Mouse (Mus musculus): ENCODE data around the gene Elp6. TPM values are rescaled to one million over a fixed set of nuclear protein-coding genes. Genes with fewer than 3 reads are reported as not detected.

The Elp6 gene
- polyA plus RNA-seq, 1 experiment from 2014 or later: 45.6 TPM

- Histone ChIP-seq H3K4me3 (no peak overlapping the region), H3K36me3 (no peaks in the 10 kb centered on the region), H3K27ac (no peak overlapping the region), H3K4me1 (replicated peaks) (peaks cover 11% of the 10 kb centered on the region; the same call in 1 of the 2 replicates), H3K9me3 (no peaks in the 10 kb centered on the region), H3K27me3 (ENCODE audit: insufficient read depth, poor library complexity, severe bottlenecking) (no peaks in the 10 kb centered on the region)
- WGBS: 75% methylated on average over 7 of the region's 7 CpGs
- DNase-seq (ENCODE audit: low spot score): no peak
Measured at GRCm38 (mm10) chr9:110287321-110287924, 17.6 kb upstream of the Elp6 start.

GRCm38 (mm10) chr9:110293254-110293718 is 11.7 kb upstream of the Elp6 start:
- WGBS: 66% methylated on average over 12 of the region's 12 CpGs
- Histone ChIP-seq H3K4me1 (replicated peaks) (peaks cover 16% of the 10 kb centered on the region), H3K4me3 (no peak overlapping the region), H3K36me3 (no peaks in the 10 kb centered on the region), H3K27ac (peak overlapping the region; percentile 68), H3K27me3 (ENCODE audit: insufficient read depth, poor library complexity, severe bottlenecking) (no peaks in the 10 kb centered on the region), H3K9me3 (no peaks in the 10 kb centered on the region)
- DNase-seq (ENCODE audit: low spot score): no peak

- WGBS: 89% methylated on average over 13 of the region's 13 CpGs
- H3K27ac ChIP-seq: peak overlapping the region; percentile 68
Measured at GRCm38 (mm10) chr9:110293873-110294415, 11.0 kb upstream of the Elp6 start.

GRCm38 (mm10) chr9:110294786-110295185 is 10.2 kb upstream of the Elp6 start:
- no peak for DNase-seq (ENCODE audit: low spot score)
- Histone ChIP-seq H3K4me1 (replicated peaks) (peaks cover 16% of the 10 kb centered on the region), H3K9me3 (no peaks in the 10 kb centered on the region), H3K27ac (no peak overlapping the region), H3K4me3 (no peak overlapping the region), H3K36me3 (no peaks in the 10 kb centered on the region), H3K27me3 (ENCODE audit: insufficient read depth, poor library complexity, severe bottlenecking) (no peaks in the 10 kb centered on the region)
- WGBS: 58% methylated on average over 3 of the region's 3 CpGs

More at GRCm38 (mm10) chr9:110293873-110294415, 11.0 kb upstream of the Elp6 start:
- no peak for DNase-seq (ENCODE audit: low spot score)
- Histone ChIP-seq H3K4me1 (replicated peaks) (peaks cover 16% of the 10 kb centered on the region), H3K27me3 (ENCODE audit: insufficient read depth, poor library complexity, severe bottlenecking) (no peaks in the 10 kb centered on the region), H3K9me3 (no peaks in the 10 kb centered on the region), H3K36me3 (no peaks in the 10 kb centered on the region), H3K4me3 (no peak overlapping the region)

GRCm38 (mm10) chr9:110296867-110297627 is 7.9 kb upstream of the Elp6 start:
- WGBS: 11% methylated on average over 5 of the region's 5 CpGs

GRCm38 (mm10) chr9:110304516-110304915 is 457 bp upstream of the Elp6 start:
- peak; percentile 47 for DNase-seq (ENCODE audit: low spot score)
- Histone ChIP-seq H3K4me3 (peak overlapping the region; percentile 54), H3K27ac (peak overlapping the region; percentile 90), H3K4me1 (replicated peaks) (peaks cover 15% of the 10 kb centered on the region), H3K27me3 (ENCODE audit: insufficient read depth, poor library complexity, severe bottlenecking) (no peaks in the 10 kb centered on the region), H3K36me3 (peaks cover 13% of the 10 kb centered on the region), H3K9me3 (peaks cover 13% of the 10 kb centered on the region)
- 9% methylated on average over 4 of the region's 4 CpGs for WGBS

More at GRCm38 (mm10) chr9:110296867-110297627, 7.9 kb upstream of the Elp6 start:
- peak; percentile 88 for DNase-seq (ENCODE audit: low spot score)
- peaks cover 16% of the 10 kb centered on the region for H3K4me1 ChIP-seq (replicated peaks)
- no peaks in the 10 kb centered on the region for H3K36me3 ChIP-seq
- H3K27ac ChIP-seq: 0 out of 2 replicates have a peak overlapping the region, but pooled peaks have one; percentile 25
- H3K9me3 ChIP-seq: peaks cover 13% of the 10 kb centered on the region
- H3K27me3 ChIP-seq (ENCODE audit: insufficient read depth, poor library complexity, severe bottlenecking): no peaks in the 10 kb centered on the region
- H3K4me3 ChIP-seq: no peak overlapping the region

- H3K9me3 ChIP-seq: peaks cover 7% of the 10 kb centered on the region
- peaks cover 32% of the 10 kb centered on the region for H3K36me3 ChIP-seq
- H3K4me1 ChIP-seq (replicated peaks): peaks cover 15% of the 10 kb centered on the region
- 90% methylated on average over 5 of the region's 5 CpGs for WGBS
- peak overlapping the region; percentile 54 for H3K4me3 ChIP-seq
- H3K27ac ChIP-seq: peak overlapping the region; percentile 90
- H3K27me3 ChIP-seq (ENCODE audit: insufficient read depth, poor library complexity, severe bottlenecking): no peaks in the 10 kb centered on the region
- DNase-seq (ENCODE audit: low spot score): no peak
Measured at GRCm38 (mm10) chr9:110306371-110306770, 1.4 kb downstream of the Elp6 start.

GRCm38 (mm10) chr9:110314706-110315105 is 9.7 kb downstream of the Elp6 start:
- Histone ChIP-seq H3K27me3 (ENCODE audit: insufficient read depth, poor library complexity, severe bottlenecking) (no peaks in the 10 kb centered on the region), H3K4me3 (no peak overlapping the region), H3K27ac (no peak overlapping the region), H3K36me3 (peaks cover 92% of the 10 kb centered on the region), H3K9me3 (no peaks in the 10 kb centered on the region), H3K4me1 (replicated peaks) (no peaks in the 10 kb centered on the region)
- no peak for DNase-seq (ENCODE audit: low spot score)
- 84% methylated on average over 5 of the region's 5 CpGs for WGBS

- H3K36me3 ChIP-seq: peaks cover 92% of the 10 kb centered on the region
- 85% methylated on average over 6 of the region's 6 CpGs for WGBS
- no peaks in the 10 kb centered on the region for H3K9me3 ChIP-seq
- no peak for DNase-seq (ENCODE audit: low spot score)
- no peak overlapping the region for H3K4me3 ChIP-seq
- H3K4me1 ChIP-seq (replicated peaks): no peaks in the 10 kb centered on the region
- no peak overlapping the region for H3K27ac ChIP-seq
- H3K27me3 ChIP-seq (ENCODE audit: insufficient read depth, poor library complexity, severe bottlenecking): no peaks in the 10 kb centered on the region
Measured at GRCm38 (mm10) chr9:110315410-110315809, 10.4 kb downstream of the Elp6 start.

GRCm38 (mm10) chr9:110315904-110316303 is 10.9 kb downstream of the Elp6 start:
- WGBS: 96% methylated on average over 8 of the region's 8 CpGs
- no peaks in the 10 kb centered on the region for H3K4me1 ChIP-seq (replicated peaks)
- no peak for DNase-seq (ENCODE audit: low spot score)
- no peak overlapping the region for H3K4me3 ChIP-seq
- no peaks in the 10 kb centered on the region for H3K9me3 ChIP-seq
- H3K27me3 ChIP-seq (ENCODE audit: insufficient read depth, poor library complexity, severe bottlenecking): no peaks in the 10 kb centered on the region
- no peak overlapping the region for H3K27ac ChIP-seq
- H3K36me3 ChIP-seq: peaks cover 92% of the 10 kb centered on the region

GRCm38 (mm10) chr9:110316503-110316902 is 11.5 kb downstream of the Elp6 start:
- no peak for DNase-seq (ENCODE audit: low spot score)
- Histone ChIP-seq H3K36me3 (peaks cover 92% of the 10 kb centered on the region), H3K9me3 (no peaks in the 10 kb centered on the region), H3K4me3 (no peak overlapping the region), H3K27ac (no peak overlapping the region), H3K27me3 (ENCODE audit: insufficient read depth, poor library complexity, severe bottlenecking) (no peaks in the 10 kb centered on the region), H3K4me1 (replicated peaks) (no peaks in the 10 kb centered on the region)
- 93% methylated on average over 8 of the region's 8 CpGs for WGBS

- no peak for DNase-seq (ENCODE audit: low spot score)
- no peaks in the 10 kb centered on the region for H3K4me1 ChIP-seq (replicated peaks)
- no peak overlapping the region for H3K4me3 ChIP-seq
- peaks cover 70% of the 10 kb centered on the region for H3K36me3 ChIP-seq
- H3K9me3 ChIP-seq: no peaks in the 10 kb centered on the region
- no peaks in the 10 kb centered on the region for H3K27me3 ChIP-seq (ENCODE audit: insufficient read depth, poor library complexity, severe bottlenecking)
- H3K27ac ChIP-seq: no peak overlapping the region
- WGBS: 68% methylated on average over 10 of the region's 10 CpGs
Measured at GRCm38 (mm10) chr9:110320769-110321168, 15.8 kb downstream of the Elp6 start.

- DNase-seq (ENCODE audit: low spot score): no peak
- Histone ChIP-seq H3K4me3 (no peak overlapping the region), H3K27ac (no peak overlapping the region), H3K9me3 (no peaks in the 10 kb centered on the region), H3K4me1 (replicated peaks) (no peaks in the 10 kb centered on the region), H3K27me3 (ENCODE audit: insufficient read depth, poor library complexity, severe bottlenecking) (no peaks in the 10 kb centered on the region), H3K36me3 (peaks cover 53% of the 10 kb centered on the region)
Measured at GRCm38 (mm10) chr9:110322972-110323371, 18.0 kb downstream of the Elp6 start.

Data from hindbrain, embryonic 10.5 days (tissue).